12 mouse cellular contexts compared by ENCODE assay signal in genomic region chr6:9633931-9634330, GRCm38 (mm10).
"Had no signal": no experiment of that assay in that cellular context is flagged by ENCODE, and none has a peak within 500 bp of the region (broad histone marks: within the 10 kb centered on the region; RNA-seq: fewer than 3 reads in every experiment).

No protein-coding gene starts in this region.

- DNase-seq: retina, postnatal 1 day; right cerebral cortex, adult 18-20 months; right cerebral cortex, postnatal 14 days; right cerebral cortex, postnatal 25 days; right cerebral cortex, postnatal 4 days; spleen, adult 18-20 months; thymus, adult 18-20 months; thymus, adult 2 months; thymus, postnatal 14 days; thymus, postnatal 25 days; thymus, postnatal 36 days; thymus, postnatal 4 days had no signal
